Mouse (Mus musculus) megakaryocyte, embryonic 14.5 days (primary cell): ENCODE results near the gene Klk12.

Source experiments
- FLI1 ChIP-seq: IDR thresholded peaks from 2 replicates; pipeline ENCODE4 v1.6.1; 2012; ENCODE audit warnings: low read length, inconsistent platforms, mixed read lengths
- GATA1 ChIP-seq: IDR thresholded peaks from 3 replicates; pipeline ENCODE4 v1.6.1; 2012; ENCODE audit warnings: mixed read lengths, low read length, inconsistent platforms, borderline replicate concordance

DNA sequence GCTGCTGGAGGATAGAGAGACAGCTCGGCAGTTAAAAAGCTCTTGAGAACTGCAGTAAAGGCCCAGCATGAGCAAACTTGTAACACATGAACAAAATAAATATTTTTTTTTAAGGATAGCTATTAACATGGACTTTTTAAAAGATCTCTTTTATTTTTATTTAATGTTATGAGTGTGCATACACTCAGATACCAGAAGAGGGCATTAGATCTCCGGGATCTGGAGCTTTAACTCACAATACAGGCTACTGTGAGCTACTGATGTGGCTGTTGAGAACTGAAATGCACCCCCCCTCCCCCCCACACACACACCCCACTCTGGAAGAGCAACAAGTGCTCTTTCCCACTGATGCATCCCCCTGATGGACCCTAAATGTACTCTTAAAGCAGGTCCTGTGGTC lies 20.6 kb downstream of the Klk12 start:
- TF ChIP-seq GATA1 (no peak), FLI1 (no peak)
